Mouse (Mus musculus): ENCODE data around the gene Inka1. TPM values are rescaled to one million over a fixed set of nuclear protein-coding genes. Genes with fewer than 3 reads are reported as not detected.

Gene Inka1
- total and polyA plus RNA-seq, 3 experiments: 60.7 to 65.3 TPM; not detected in 1

DNA sequence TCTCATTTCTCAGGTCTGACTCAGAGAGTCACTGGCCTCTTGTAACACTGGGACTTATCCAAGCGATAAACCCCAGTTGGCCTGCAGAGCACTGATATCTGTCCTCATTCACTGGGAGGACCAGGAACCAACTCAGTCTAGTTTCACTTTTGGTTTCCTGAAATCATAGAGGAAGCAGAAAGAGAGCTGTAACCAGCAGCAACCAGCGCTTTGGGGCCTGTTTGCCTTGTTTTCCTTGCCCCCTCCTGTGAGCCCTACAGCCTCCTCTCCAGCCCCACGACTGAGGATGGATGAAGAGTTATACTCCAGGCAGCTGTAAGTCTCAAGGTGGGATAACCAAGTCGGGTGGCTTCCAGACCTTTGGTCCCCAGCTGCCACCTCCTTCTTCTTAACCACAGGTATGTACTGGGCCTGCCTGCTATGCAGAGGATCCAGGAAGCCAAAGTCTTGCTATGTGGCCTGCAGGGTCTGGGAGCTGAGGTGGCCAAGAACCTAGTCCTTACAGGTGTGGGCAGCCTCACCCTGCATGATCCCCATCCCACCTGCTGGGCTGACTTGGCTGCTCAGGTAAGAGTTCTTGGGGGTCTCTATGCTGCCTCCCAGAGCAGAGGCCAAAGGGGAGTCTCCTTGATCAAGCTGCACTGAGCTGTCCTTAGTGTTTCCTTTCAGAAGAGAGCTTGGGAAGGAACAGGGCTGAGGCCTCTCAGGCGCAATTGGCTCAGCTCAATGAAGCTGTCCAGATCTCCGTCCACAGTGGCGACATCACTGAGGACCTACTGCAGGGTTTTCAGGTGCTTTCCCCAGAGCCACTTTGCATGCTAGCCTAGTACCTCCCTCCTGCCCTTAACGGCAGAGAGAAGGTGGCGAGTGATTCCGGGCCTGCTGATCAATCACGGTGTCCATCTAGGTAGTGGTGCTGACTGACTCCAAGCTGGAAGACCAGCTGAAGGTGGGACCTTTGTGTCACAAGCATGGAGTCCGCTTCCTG is 10.0 kb downstream of the Inka1 start, which contains the start of gene Uba7 (continued):
- TF ChIP-seq E2F4 (IDR thresholded peaks at IDR 0.05; ENCODE audit: borderline replicate concordance, low read depth, low read length) (no peak), GABPA (IDR thresholded peaks at IDR 0.05; ENCODE audit: low read depth, low read length) (no peak), MAX (IDR thresholded peaks at IDR 0.05; ENCODE audit: low read length) (peak; percentile 7; the same call in 1 of the 2 replicates), RAD21 (IDR thresholded peaks at IDR 0.05; ENCODE audit: low read depth, low read length) (no peak), TAL1 (IDR thresholded peaks at IDR 0.05; ENCODE audit: low read length) (peak; percentile 96), MYC (IDR thresholded peaks at IDR 0.05; ENCODE audit: low read depth, low read length) (0 out of 2 replicates have a peak, but pooled peaks have one; percentile 39), GATA1 (IDR thresholded peaks at IDR 0.05; ENCODE audit: low read depth, low read length) (peak; percentile 97), BHLHE40 (IDR thresholded peaks at IDR 0.05; ENCODE audit: borderline replicate concordance, low read depth, low read length) (peak; percentile 67; the same call in 1 of the 2 replicates), POLR2A (IDR thresholded peaks at IDR 0.05; ENCODE audit: control insufficient read depth in 1 of 2, insufficient read depth in 1 of 2, low read depth in 1 of 2, low read length in 2 of 2, poor library complexity in 1 of 2) (peak; percentile 24 to 52; a peak in 1 of 4 replicates), JUND (IDR thresholded peaks at IDR 0.05; ENCODE audit: low read depth, low read length) (peak; percentile 79; the same call in 1 of the 2 replicates), CHD2 (IDR thresholded peaks at IDR 0.05; ENCODE audit: low read length) (peak; percentile 10; the same call in 1 of the 2 replicates), EP300 (IDR thresholded peaks at IDR 0.05; ENCODE audit: low read depth in 1 of 2, low read length in 2 of 2) (peak; percentile 91 to 94), ETS1 (IDR thresholded peaks at IDR 0.05; ENCODE audit: low read depth, low read length) (peak; percentile 100), CHD1 (IDR thresholded peaks at IDR 0.05; ENCODE audit: low read depth, low read length) (no peak)

DNA sequence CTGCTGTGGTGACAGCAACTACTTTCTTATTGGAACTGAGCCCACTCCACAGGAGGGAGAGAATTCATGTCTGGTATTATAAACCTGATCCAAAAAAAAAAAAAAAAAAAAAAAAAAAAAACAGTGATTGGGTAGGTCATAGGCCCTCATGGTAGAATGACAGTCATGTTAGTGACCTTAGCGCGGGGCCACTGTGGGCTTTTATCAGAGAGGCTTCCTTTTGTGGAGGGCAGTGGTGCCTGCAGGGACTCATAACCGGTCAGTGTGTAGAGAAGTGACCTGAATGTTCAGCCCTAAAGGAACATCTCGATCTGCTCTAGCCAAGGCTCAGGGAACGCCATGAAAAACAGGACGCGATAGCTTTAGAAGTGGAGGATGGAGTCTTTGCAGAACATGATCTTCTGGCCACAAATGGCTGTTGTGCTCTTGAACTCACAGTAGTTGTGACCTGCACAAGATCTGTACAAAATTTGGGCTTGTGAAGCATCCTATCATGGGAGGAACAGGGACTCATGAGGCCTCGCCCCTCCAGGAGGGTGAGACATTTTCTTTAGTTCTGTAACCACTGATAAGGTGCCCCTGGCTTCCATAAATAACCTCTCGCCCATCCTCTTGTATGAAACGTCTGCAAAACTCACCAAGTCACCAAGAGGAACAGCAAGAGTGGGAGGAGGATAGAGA is 11.0 kb downstream of the Inka1 start:
- peak; percentile 86 for TF ChIP-seq GATA1 (IDR thresholded peaks at IDR 0.05; ENCODE audit: low read depth, low read length)
- TF ChIP-seq CHD2 (IDR thresholded peaks at IDR 0.05; ENCODE audit: low read length): no peak
- peak; percentile 34; the same call in 1 of the 2 replicates for TF ChIP-seq TAL1 (IDR thresholded peaks at IDR 0.05; ENCODE audit: low read length)
- no peak for TF ChIP-seq MAZ (IDR thresholded peaks at IDR 0.05; ENCODE audit: low read depth, low read length)
- TF ChIP-seq POLR2AphosphoS2 (IDR thresholded peaks at IDR 0.05; ENCODE audit: low read length): no peak
- TF ChIP-seq TCF12 (IDR thresholded peaks at IDR 0.05; ENCODE audit: low read depth, low read length): peak; percentile 83
- no peak for TF ChIP-seq MAFK (IDR thresholded peaks at IDR 0.05; ENCODE audit: borderline replicate concordance, low read depth, low read length)
- TF ChIP-seq CTCF (IDR thresholded peaks at IDR 0.05 in 2 of 3, conservative IDR thresholded peaks at IDR 0.05 in 1 of 3; ENCODE audit: control insufficient read depth in 1 of 3, insufficient read depth in 1 of 3, low read depth in 2 of 3, low read length in 3 of 3, poor library complexity in 1 of 3, severe bottlenecking in 1 of 3): no peak
- TF ChIP-seq USF2 (IDR thresholded peaks at IDR 0.05; ENCODE audit: borderline replicate concordance in 1 of 2, insufficient read depth in 1 of 2, low read depth in 1 of 2, low read length in 2 of 2): no peak
- TF ChIP-seq SIN3A (IDR thresholded peaks at IDR 0.05; ENCODE audit: low read length): no peak
- no peak for TF ChIP-seq GABPA (IDR thresholded peaks at IDR 0.05; ENCODE audit: low read depth, low read length)
- peak; percentile 21; the same call in 1 of the 2 replicates for TF ChIP-seq TBP (IDR thresholded peaks at IDR 0.05; ENCODE audit: low read depth, low read length)
- TF ChIP-seq JUND (IDR thresholded peaks at IDR 0.05; ENCODE audit: low read depth, low read length): no peak
- no peak for TF ChIP-seq RAD21 (IDR thresholded peaks at IDR 0.05; ENCODE audit: low read depth, low read length)
- TF ChIP-seq ZC3H11A (IDR thresholded peaks at IDR 0.05; ENCODE audit: low read depth, low read length): no peak
- peak in 1 of 2 experiments; percentile 84; a peak in 2 of 4 replicates for TF ChIP-seq EP300 (IDR thresholded peaks at IDR 0.05; ENCODE audit: low read depth in 1 of 2, low read length in 2 of 2)
- 0 out of 2 replicates have a peak, but pooled peaks have one; percentile 54 for TF ChIP-seq POLR2AphosphoS5 (IDR thresholded peaks at IDR 0.05; ENCODE audit: borderline replicate concordance, low read depth, low read length)
- peak; percentile 97 for TF ChIP-seq ZNF384 (IDR thresholded peaks at IDR 0.05; ENCODE audit: low read depth, low read length)
- TF ChIP-seq HCFC1 (IDR thresholded peaks at IDR 0.05; ENCODE audit: low read depth, low read length): no peak
- TF ChIP-seq CHD1 (IDR thresholded peaks at IDR 0.05; ENCODE audit: low read depth, low read length): no peak
- no peak for TF ChIP-seq UBTF (IDR thresholded peaks at IDR 0.05; ENCODE audit: borderline replicate concordance, insufficient read depth, low read depth, low read length)
- TF ChIP-seq MEF2A (IDR thresholded peaks at IDR 0.05; ENCODE audit: extremely low read depth, insufficient replicate concordance, low read depth, low read length, poor library complexity, severe bottlenecking): peak; percentile 99
- no peak for TF ChIP-seq MYC (IDR thresholded peaks at IDR 0.05; ENCODE audit: low read depth, low read length)
- TF ChIP-seq ETS1 (IDR thresholded peaks at IDR 0.05; ENCODE audit: low read depth, low read length): peak; percentile 89
- Histone ChIP-seq H3K9ac (ENCODE audit: control insufficient read depth, low read depth, low read length, poor library complexity, severe bottlenecking) (peak overlapping the region; percentile 65), H3K9me3 (replicated peaks; ENCODE audit: insufficient read depth, low read length) (no peaks in the 10 kb centered on the region), H3K27ac (ENCODE audit: control insufficient read depth, low read depth, low read length) (peak overlapping the region; percentile 100), H3K27me3 (ENCODE audit: control insufficient read depth in 1 of 2, insufficient read depth in 2 of 2, low read length in 2 of 2) (no peaks in the 10 kb centered on the region), H3K79me2 (ENCODE audit: control insufficient read depth, insufficient read depth, low read length, poor library complexity) (peaks cover 21% of the 10 kb centered on the region), H3K4me3 (ENCODE audit: control insufficient read depth in 1 of 2, insufficient read depth in 1 of 2, low read depth in 2 of 2, low read length in 2 of 2) (peak overlapping the region; percentile 28 to 29), H3K36me3 (ENCODE audit: control insufficient read depth in 1 of 2, insufficient read depth in 2 of 2, low read length in 2 of 2) (peaks cover 0 to 47% of the 10 kb centered on the region in 2 experiments; a peak in 3 of 4 replicates), H3K4me1 (ENCODE audit: control insufficient read depth in 1 of 2, insufficient read depth in 2 of 2, low read length in 2 of 2) (peaks cover 25 to 72% of the 10 kb centered on the region in 2 experiments)
- DNase-seq (ENCODE audit: low read depth, low spot score): peak; percentile 90
